Mouse (Mus musculus) CH12.LX (cell line): ENCODE data around the gene Gm30302. TPM values are rescaled to one million over a fixed set of nuclear protein-coding genes. Genes with fewer than 3 reads are reported as not detected.

Experiments
- DNase-seq: peaks from one replicate; pipeline ENCODE4 v3.0.0-alpha.2; 2013; ENCODE audit errors: extremely low read depth
- H3K27ac ChIP-seq: 2 replicates; pipeline ENCODE4 v1.5.1; 2012; ENCODE audit warnings: low read depth, mild to moderate bottlenecking, control low read depth, moderate library complexity; ENCODE audit not compliant: insufficient read depth
- H3K27me3 ChIP-seq: replicated peaks from 2 replicates; pipeline ENCODE3; 2012; ENCODE audit warnings: inconsistent platforms
- H3K36me3 ChIP-seq, 2 experiments: replicated peaks in 1 of 2; 2 replicates each; pipeline versions ENCODE3 to v1.6.1; 2012; ENCODE audit warnings: inconsistent platforms in 1 of 2, low read length in 1 of 2, mild to moderate bottlenecking in 1 of 2, mixed read lengths in 1 of 2, moderate library complexity in 1 of 2; ENCODE audit not compliant: control insufficient read depth in 1 of 2, insufficient read depth in 1 of 2
- H3K4me1 ChIP-seq, 2 experiments: 2 replicates each; pipeline ENCODE4 v1.6.1; 2012; ENCODE audit warnings: inconsistent platforms in 1 of 2, moderate library complexity in 1 of 2; ENCODE audit not compliant: insufficient read depth in 2 of 2, control insufficient read depth in 1 of 2
- H3K4me2 ChIP-seq: 2 replicates; pipeline ENCODE4 v1.6.1; 2012; ENCODE audit warnings: low read depth, mild to moderate bottlenecking, control low read depth; ENCODE audit not compliant: poor library complexity, insufficient read depth, severe bottlenecking
- H3K4me3 ChIP-seq, 3 experiments: fragments of 150-350 bp in 1 of 3; sonication (generic) in 1 of 3; replicated peaks in 1 of 3; 2 replicates each; pipeline versions ENCODE3 to v1.5.1; 2011 to 2012; ENCODE audit warnings: low read depth in 2 of 3, low read length in 2 of 3, mild to moderate bottlenecking in 2 of 3, moderate library complexity in 2 of 3, control low read depth in 1 of 3, improper control_type of control experiment in 1 of 3, inconsistent platforms in 1 of 3, mixed read lengths in 1 of 3; ENCODE audit not compliant: poor library complexity in 1 of 3
- H3K79me2 ChIP-seq: replicated peaks from 2 replicates; pipeline ENCODE4 v1.6.1; 2012; ENCODE audit warnings: mild to moderate bottlenecking, moderate library complexity; ENCODE audit not compliant: control insufficient read depth, poor library complexity, insufficient read depth, severe bottlenecking; ENCODE audit errors: extremely low read depth
- H3K9ac ChIP-seq: 2 replicates; pipeline ENCODE4 v1.6.1; 2012; ENCODE audit warnings: low read depth, mild to moderate bottlenecking, control low read depth, moderate library complexity; ENCODE audit not compliant: insufficient read depth
- H3K9me3 ChIP-seq: replicated peaks from 2 replicates; pipeline ENCODE3; 2012; ENCODE audit warnings: low read length, inconsistent platforms, mixed read lengths
- BHLHE40 ChIP-seq: IDR thresholded peaks from 2 replicates; pipeline ENCODE4 v1.6.1; 2011; ENCODE audit warnings: mild to moderate bottlenecking, low read depth, low read length, improper control_type of control experiment
- CHD1 ChIP-seq: IDR thresholded peaks from 2 replicates; pipeline ENCODE4 v1.6.1; 2012; ENCODE audit warnings: low read depth, low read length, improper control_type of control experiment, inconsistent platforms
- CHD2 ChIP-seq: IDR thresholded peaks from 2 replicates; pipeline ENCODE4 v1.6.1; 2011; ENCODE audit warnings: low read length, improper control_type of control experiment
- CTCF ChIP-seq, 2 experiments: IDR thresholded peaks in 1 of 2; conservative IDR thresholded peaks in 1 of 2; 2 replicates each; pipeline ENCODE4 v1.5.1; 2011 to 2012; ENCODE audit warnings: low read depth in 2 of 2, low read length in 2 of 2, improper control_type of control experiment in 1 of 2, inconsistent platforms in 1 of 2, mild to moderate bottlenecking in 1 of 2, moderate library complexity in 1 of 2
- ELF1 ChIP-seq: IDR thresholded peaks from 2 replicates; pipeline ENCODE4 v1.6.1; 2014; ENCODE audit warnings: low read depth, mild to moderate bottlenecking, inconsistent platforms, low read length, improper control_type of control experiment
- EP300 ChIP-seq: IDR thresholded peaks from 2 replicates; pipeline ENCODE4 v1.6.1; 2011; ENCODE audit warnings: low read length, improper control_type of control experiment
- ETS1 ChIP-seq: conservative IDR thresholded peaks from 2 replicates; pipeline ENCODE4 v1.6.1; 2012; ENCODE audit warnings: low read depth, mild to moderate bottlenecking, inconsistent platforms, low read length, improper control_type of control experiment, moderate library complexity
- GABPA ChIP-seq: IDR thresholded peaks from 2 replicates; pipeline ENCODE4 v1.6.1; 2012; ENCODE audit warnings: low read depth, low read length, improper control_type of control experiment, inconsistent platforms; ENCODE audit not compliant: insufficient replicate concordance
- IRF4 ChIP-seq: IDR thresholded peaks from 2 replicates; pipeline ENCODE4 v1.6.1; 2014; ENCODE audit warnings: low read depth, mild to moderate bottlenecking, inconsistent platforms, low read length, improper control_type of control experiment
- JUN ChIP-seq: IDR thresholded peaks from 2 replicates; pipeline ENCODE4 v1.6.1; 2011; ENCODE audit warnings: low read depth, mild to moderate bottlenecking, low read length, improper control_type of control experiment, moderate library complexity; ENCODE audit not compliant: insufficient read depth
- JUND ChIP-seq: conservative IDR thresholded peaks from 2 replicates; pipeline ENCODE4 v1.6.1; 2011; ENCODE audit warnings: low read depth, low read length, improper control_type of control experiment
- KAT2A ChIP-seq: IDR thresholded peaks from 2 replicates; pipeline ENCODE4 v1.6.1; 2012; ENCODE audit warnings: low read length, improper control_type of control experiment, inconsistent platforms; ENCODE audit not compliant: insufficient replicate concordance
- MAFK ChIP-seq: IDR thresholded peaks from 2 replicates; pipeline ENCODE4 v1.6.1; 2011; ENCODE audit warnings: low read length, improper control_type of control experiment; ENCODE audit not compliant: insufficient replicate concordance
- MAX ChIP-seq: IDR thresholded peaks from 2 replicates; pipeline ENCODE4 v1.6.1; 2011; ENCODE audit warnings: low read length, improper control_type of control experiment
- MXI1 ChIP-seq: IDR thresholded peaks from 2 replicates; pipeline ENCODE4 v1.6.1; 2011; ENCODE audit warnings: mild to moderate bottlenecking, low read depth, low read length, improper control_type of control experiment
- MYC ChIP-seq: IDR thresholded peaks from 2 replicates; pipeline ENCODE4 v1.6.1; 2011; ENCODE audit warnings: low read depth, mild to moderate bottlenecking, improper control_type of control experiment, low read length
- NELFE ChIP-seq: IDR thresholded peaks from 2 replicates; pipeline ENCODE4 v1.6.1; 2011; ENCODE audit warnings: low read depth, low read length, improper control_type of control experiment
- NRF1 ChIP-seq: IDR thresholded peaks from 2 replicates; pipeline ENCODE4 v1.6.1; 2014; ENCODE audit warnings: low read depth, mild to moderate bottlenecking, inconsistent platforms, low read length, improper control_type of control experiment, moderate library complexity
- PAX5 ChIP-seq: IDR thresholded peaks from 2 replicates; pipeline ENCODE4 v1.6.1; 2012; ENCODE audit warnings: low read length, inconsistent platforms, mixed read lengths
- POLR2A ChIP-seq: IDR thresholded peaks from 2 replicates; pipeline ENCODE4 v1.6.1; 2011; ENCODE audit warnings: low read depth, mild to moderate bottlenecking, improper control_type of control experiment, low read length
- POLR2AphosphoS2 ChIP-seq: IDR thresholded peaks from 2 replicates; pipeline ENCODE4 v1.6.1; 2011; ENCODE audit warnings: low read depth, low read length, improper control_type of control experiment
- RAD21 ChIP-seq: IDR thresholded peaks from 2 replicates; pipeline ENCODE4 v1.6.1; 2011; ENCODE audit warnings: low read depth, mild to moderate bottlenecking, low read length, improper control_type of control experiment, moderate library complexity
- SIN3A ChIP-seq: IDR thresholded peaks from 2 replicates; pipeline ENCODE4 v1.6.1; 2012; ENCODE audit warnings: low read length, improper control_type of control experiment, inconsistent platforms
- SMC3 ChIP-seq: IDR thresholded peaks from 2 replicates; pipeline ENCODE4 v1.6.1; 2011; ENCODE audit warnings: low read depth, low read length, improper control_type of control experiment
- TBP ChIP-seq: conservative IDR thresholded peaks from 2 replicates; pipeline ENCODE4 v1.6.1; 2011; ENCODE audit warnings: low read depth, low read length, improper control_type of control experiment
- TCF12 ChIP-seq: IDR thresholded peaks from 2 replicates; pipeline ENCODE4 v1.6.1; 2014; ENCODE audit warnings: low read depth, mild to moderate bottlenecking, inconsistent platforms, low read length, improper control_type of control experiment
- USF1 ChIP-seq: IDR thresholded peaks from 2 replicates; pipeline ENCODE4 v1.6.1; 2014; ENCODE audit warnings: low read depth, mild to moderate bottlenecking, inconsistent platforms, low read length, improper control_type of control experiment
- USF2 ChIP-seq: conservative IDR thresholded peaks from 2 replicates; pipeline ENCODE4 v1.6.1; 2011; ENCODE audit warnings: low read depth, low read length, improper control_type of control experiment
- ZC3H11A ChIP-seq: IDR thresholded peaks from 2 replicates; pipeline ENCODE4 v1.6.1; 2012; ENCODE audit warnings: low read depth, mild to moderate bottlenecking, inconsistent platforms, low read length, improper control_type of control experiment
- ZKSCAN1 ChIP-seq: IDR thresholded peaks from 2 replicates; pipeline ENCODE4 v1.6.1; 2012; ENCODE audit warnings: low read depth, inconsistent platforms, low read length, improper control_type of control experiment, borderline replicate concordance
- ZMIZ1 ChIP-seq: IDR thresholded peaks from 2 replicates; pipeline ENCODE4 v1.6.1; 2012; ENCODE audit warnings: low read depth, mild to moderate bottlenecking, inconsistent platforms, low read length, improper control_type of control experiment
- ZNF384 ChIP-seq: IDR thresholded peaks from 2 replicates; pipeline ENCODE4 v1.6.1; 2012; ENCODE audit warnings: low read depth, low read length, improper control_type of control experiment, inconsistent platforms
- dilution Hi-C: fragments of 300-500 bp; cut with MboI; formaldehyde crosslinking; loops from 2 replicates; pipeline ENCODE4 v1.14.3; 2020; ENCODE audit warnings: low sequenced_read_pairs; ENCODE audit not compliant: extremely low pct_unique_long_range_greater_than_20kb, extremely low pct_ligation_motif_present
- in situ Hi-C: fragments of 300-500 bp; cut with MboI; formaldehyde crosslinking; loops from 3 replicates; pipeline ENCODE4 v1.14.3; 2019; ENCODE audit warnings: low sequenced_read_pairs, low pct_ligation_motif_present, low pct_unique_long_range_greater_than_20kb, mixed read lengths
- polyA plus RNA-seq: library from polyadenylated mRNA; unstranded; fragments of >175 nt; gene quantifications from 2 replicates; pipeline ENCODE4 v1.2.1, GENCODE M21; 2012; ENCODE audit warnings: low read depth; ENCODE audit not compliant: insufficient read length
- total RNA-seq, 2 experiments: library from RNA; depleted of rRNA; stranded (reverse); fragments of 300-350 nt in 1 of 2; fragments of >200 nt in 1 of 2; gene quantifications; 2 replicates each; pipeline ENCODE4 v1.2.3; 2012 to 2014

Gene Gm30302
- total and polyA plus RNA-seq, 3 experiments = not detected

DNA sequence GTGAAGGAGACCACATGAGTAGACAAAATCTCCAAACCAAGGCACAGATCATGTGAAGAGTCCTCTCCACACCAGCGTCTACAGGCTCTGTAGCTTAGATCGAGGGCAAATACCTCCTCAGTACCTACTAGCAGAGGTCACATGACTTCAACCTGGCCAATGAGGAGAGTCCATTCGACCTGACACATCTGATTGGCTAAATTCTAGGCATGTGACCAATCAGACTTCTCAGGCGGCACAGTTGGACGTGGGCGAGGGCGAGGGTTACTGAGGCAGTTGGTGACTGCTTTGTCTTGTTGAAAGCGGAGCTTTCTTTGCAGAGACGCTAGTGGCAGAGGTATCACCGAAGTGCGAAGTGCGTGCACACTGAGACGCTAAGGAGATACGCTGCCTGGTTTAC, 36.6 kb downstream of the Gm30302 start:
- in situ Hi-C loops = no loop called here
- no peak overlapping the region for H3K4me3 ChIP-seq
- no peak for DNase-seq
- H3K9me3 ChIP-seq = no peaks in the 10 kb centered on the region
- H3K27me3 ChIP-seq = no peaks in the 10 kb centered on the region
- no peak overlapping the region for H3K27ac ChIP-seq
- no peak overlapping the region for H3K9ac ChIP-seq
- dilution Hi-C loops = no loop called here
- no peaks in the 10 kb centered on the region for H3K36me3 ChIP-seq
- TF ChIP-seq USF1 (peak; percentile 24; the same call in 1 of the 2 replicates), ZMIZ1 (no peak), SMC3 (no peak), ETS1 (no peak), JUN (no peak), SIN3A (no peak), POLR2AphosphoS2 (no peak), MYC (no peak), ZC3H11A (no peak), IRF4 (no peak), PAX5 (no peak), TCF12 (no peak), USF2 (peak; percentile 38), MAFK (no peak), ZKSCAN1 (no peak), GABPA (no peak)
- no peak overlapping the region for H3K4me2 ChIP-seq
- H3K79me2 ChIP-seq = no peaks in the 10 kb centered on the region
- no peaks in the 10 kb centered on the region for H3K4me1 ChIP-seq

DNA sequence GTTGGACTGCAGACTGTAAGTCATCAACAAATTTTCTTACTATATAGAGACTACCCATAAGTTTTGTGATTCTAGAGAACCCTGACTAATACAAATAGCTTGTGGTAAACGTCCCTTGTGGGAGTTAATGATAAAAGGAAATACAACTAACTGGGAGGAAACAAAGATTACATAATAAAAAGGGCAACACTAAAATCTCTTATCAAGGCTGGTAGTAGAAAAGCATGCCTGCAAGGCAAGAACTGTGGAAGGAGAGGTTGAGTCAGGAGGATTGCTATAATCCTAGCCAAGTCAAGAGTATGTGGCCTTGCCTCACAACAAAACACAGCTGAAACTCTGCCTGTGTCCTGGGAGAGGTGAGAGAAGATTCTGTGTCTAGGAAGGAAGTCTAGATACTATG, 38.1 kb downstream of the Gm30302 start:
- TF ChIP-seq ELF1 (no peak), CHD1 (no peak), ETS1 (no peak), CHD2 (no peak), MXI1 (no peak), GABPA (no peak), ZNF384 (no peak), NRF1 (no peak), TCF12 (no peak), MAX (no peak), EP300 (no peak), JUND (no peak), TBP (no peak), PAX5 (no peak), CTCF (conservative IDR thresholded peaks at IDR 0.05 in 1 of 2, IDR thresholded peaks at IDR 0.05 in 1 of 2; ENCODE audit: low read depth in 2 of 2, low read length in 2 of 2) (no peak), NELFE (no peak), POLR2A (no peak), BHLHE40 (no peak), KAT2A (no peak), RAD21 (no peak)
- no peak overlapping the region for H3K9ac ChIP-seq
- in situ Hi-C loops (no loop called here), dilution Hi-C loops (no loop called here)
- no peaks in the 10 kb centered on the region for H3K27me3 ChIP-seq
- no peaks in the 10 kb centered on the region for H3K4me1 ChIP-seq
- H3K4me2 ChIP-seq = no peak overlapping the region
- no peak for DNase-seq
- no peak overlapping the region for H3K27ac ChIP-seq
- H3K4me3 ChIP-seq = no peak overlapping the region
- H3K36me3 ChIP-seq = no peaks in the 10 kb centered on the region
- no peaks in the 10 kb centered on the region for H3K79me2 ChIP-seq
- no peaks in the 10 kb centered on the region for H3K9me3 ChIP-seq
